Mouse (Mus musculus) midbrain, embryonic 16.5 days (tissue): ENCODE measurements around the gene Cep290. TPM values are rescaled to one million over a fixed set of nuclear protein-coding genes. Genes with fewer than 3 reads are reported as not detected.

Experiments used
- ATAC-seq: fragments of 200-750 bp; cut with Nextera tagmentation; 2 replicates; pipeline ENCODE4 v1.8.0; 2017; ENCODE audit warnings: moderate TSS enrichment
- H3K27ac ChIP-seq: fragments of 300-500 bp; sonication (generic); 2 replicates; pipeline ENCODE4 v1.5.1; 2014; ENCODE audit warnings: mild to moderate bottlenecking, low read length, mixed read lengths
- H3K27me3 ChIP-seq: fragments of 300-500 bp; sonication (generic); 2 replicates; pipeline ENCODE4 v1.6.1; 2014; ENCODE audit warnings: low read depth, low read length, mixed read lengths; ENCODE audit not compliant: control insufficient read depth, insufficient read depth
- H3K36me3 ChIP-seq: fragments of 300-500 bp; sonication (generic); 2 replicates; pipeline ENCODE4 v1.6.1; 2014; ENCODE audit warnings: mild to moderate bottlenecking, low read length, moderate library complexity, mixed read lengths; ENCODE audit not compliant: control insufficient read depth, insufficient read depth
- H3K4me1 ChIP-seq: fragments of 300-500 bp; sonication (generic); 2 replicates; pipeline ENCODE4 v1.6.1; 2014; ENCODE audit warnings: mild to moderate bottlenecking, low read length, mixed read lengths; ENCODE audit not compliant: control insufficient read depth, insufficient read depth
- H3K4me2 ChIP-seq: fragments of 300-500 bp; sonication (generic); 2 replicates; pipeline ENCODE4 v1.6.1; 2014; ENCODE audit warnings: mild to moderate bottlenecking, low read length, mixed read lengths
- H3K4me3 ChIP-seq: fragments of 300-500 bp; sonication (generic); 2 replicates; pipeline ENCODE4 v1.5.1; 2014; ENCODE audit warnings: low read depth, mild to moderate bottlenecking, low read length, moderate library complexity, mixed read lengths
- H3K9ac ChIP-seq: fragments of 300-500 bp; sonication (generic); 2 replicates; pipeline ENCODE4 v1.6.1; 2014; ENCODE audit warnings: low read depth, low read length, mixed read lengths
- H3K9me3 ChIP-seq: fragments of 300-500 bp; sonication (generic); replicated peaks from 2 replicates; pipeline ENCODE4 v1.6.1; 2014; ENCODE audit warnings: mild to moderate bottlenecking, low read length, mixed read lengths; ENCODE audit not compliant: control insufficient read depth, poor library complexity, severe bottlenecking
- WGBS: fragments of 180-500 bp; shearing (Covaris S2); extraction: QIAGEN DNeasy Blood & Tissue Kit; methylation state at CpG from one replicate; pipeline ENCODE4 v1.1.7; 2014; 5-methylcytosine and 5-hydroxymethylcytosine counted together
- polyA plus RNA-seq: library from polyadenylated mRNA; unstranded; fragments of >200 nt; fragmentation: Nextera tagmentation; extraction: Ambion mirVana; gene quantifications from 2 replicates; pipeline ENCODE4 v1.2.1, GENCODE M21; 2015

The Cep290 gene
- polyA plus RNA-seq, 1 experiment from 2014 or later, result 6.4 TPM

GRCm38 (mm10) chr10:100575294-100575693 is 87.9 kb downstream of the Cep290 start:
- no peaks in the 10 kb centered on the region for H3K9me3 ChIP-seq
- H3K9ac ChIP-seq, result no peak overlapping the region
- peaks cover 19% of the 10 kb centered on the region for H3K36me3 ChIP-seq
- ATAC-seq, result no peak
- no peaks in the 10 kb centered on the region for H3K27me3 ChIP-seq
- WGBS, result 91% methylated on average over 7 of the region's 7 CpGs
- no peak overlapping the region for H3K4me3 ChIP-seq
- no peak overlapping the region for H3K4me2 ChIP-seq
- H3K4me1 ChIP-seq, result no peaks in the 10 kb centered on the region
- no peak overlapping the region for H3K27ac ChIP-seq

- Histone ChIP-seq H3K9me3 (no peaks in the 10 kb centered on the region), H3K4me1 (peaks cover 13% of the 10 kb centered on the region), H3K4me3 (no peak overlapping the region), H3K27ac (no peak overlapping the region), H3K4me2 (no peak overlapping the region), H3K9ac (no peak overlapping the region), H3K27me3 (no peaks in the 10 kb centered on the region), H3K36me3 (peaks cover 8% of the 10 kb centered on the region; the same call in 1 of the 2 replicates)
- 89% methylated on average over 3 of the region's 3 CpGs for WGBS
- no peak for ATAC-seq
Observed at GRCm38 (mm10) chr10:100584178-100584577, 96.8 kb downstream of the Cep290 start.

GRCm38 (mm10) chr10:100588524-100588923 is 101.2 kb downstream of the Cep290 start:
- 44% methylated on average over 7 of the region's 7 CpGs for WGBS
- Histone ChIP-seq H3K4me1 (peaks cover 13% of the 10 kb centered on the region), H3K9me3 (no peaks in the 10 kb centered on the region), H3K36me3 (peaks cover 8% of the 10 kb centered on the region; the same call in 1 of the 2 replicates), H3K27ac (peak overlapping the region; percentile 85), H3K9ac (peak overlapping the region; percentile 78), H3K27me3 (no peaks in the 10 kb centered on the region), H3K4me2 (peak overlapping the region; percentile 85), H3K4me3 (peak overlapping the region; percentile 63)
- ATAC-seq, result no peak; the same call in 1 of the 2 replicates

DNA sequence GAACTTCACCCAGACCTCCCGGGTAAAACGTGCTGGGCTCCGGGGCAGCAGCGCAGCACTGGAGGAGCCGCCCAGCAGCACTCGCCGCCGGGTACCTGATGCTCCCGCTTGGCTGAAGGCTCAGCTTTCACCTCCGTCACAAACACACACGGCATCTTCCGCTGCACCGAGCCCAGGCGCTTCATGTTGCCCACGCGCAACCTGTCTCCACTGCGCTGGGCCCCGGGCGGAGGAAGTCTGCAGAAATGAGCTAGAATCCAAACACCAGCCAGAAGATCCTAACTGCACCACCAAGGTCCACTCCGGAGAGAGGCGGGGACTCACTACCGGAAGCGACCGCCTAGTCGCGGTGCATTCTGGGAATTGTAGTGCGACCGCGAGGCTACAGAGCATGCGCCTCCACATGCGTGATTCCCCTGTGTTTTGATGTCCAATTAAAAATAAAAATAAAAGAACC is 101.6 kb downstream of the Cep290 start:
- Histone ChIP-seq H3K27me3 (no peaks in the 10 kb centered on the region), H3K9ac (peak overlapping the region; percentile 78), H3K27ac (peak overlapping the region; percentile 85), H3K4me3 (peak overlapping the region; percentile 63), H3K36me3 (peaks cover 8% of the 10 kb centered on the region; the same call in 1 of the 2 replicates), H3K4me2 (peak overlapping the region; percentile 85), H3K9me3 (no peaks in the 10 kb centered on the region), H3K4me1 (peaks cover 13% of the 10 kb centered on the region)
- WGBS, result under 1% methylated on average over 31 of the region's 31 CpGs
- peak; percentile 100 for ATAC-seq

DNA sequence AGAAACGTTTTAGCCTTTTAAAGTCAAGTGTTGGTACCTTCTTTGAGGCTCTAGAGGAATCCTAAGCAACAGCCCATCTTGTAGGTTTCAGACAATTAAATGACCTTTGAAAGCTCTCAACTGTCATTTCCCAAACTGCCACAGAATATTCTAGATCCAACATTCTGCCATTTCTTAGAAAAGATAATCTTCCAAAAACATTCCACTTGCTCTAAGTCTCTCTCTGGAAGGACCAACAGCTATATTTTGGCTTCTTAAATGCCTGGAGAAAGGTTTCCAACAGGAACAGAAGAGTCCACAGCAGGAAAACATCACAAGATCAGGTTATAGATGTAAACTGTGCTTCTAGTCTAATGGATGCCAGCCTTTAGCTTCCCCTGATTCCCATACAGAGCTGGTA is 103.0 kb downstream of the Cep290 start, which contains the start of the genes 4930430F08Rik and 1700017N19Rik:
Gene 4930430F08Rik (minus strand): TSS at position 101 of the 400 bp plus-strand sequence.
Gene 1700017N19Rik (plus strand): TSS at position 162 of the 400 bp plus-strand sequence.
- no peak within 1 kb of the TSS for H3K27ac ChIP-seq
- H3K9me3 ChIP-seq, result no peaks in the 10 kb centered on the region
- H3K4me3 ChIP-seq, result peak within 1 kb of the TSS; percentile 63
- H3K9ac ChIP-seq, result no peak within 1 kb of the TSS
- WGBS, result 88% methylated on average over 1 of the region's 1 CpGs
- no peaks in the 10 kb centered on the region for H3K27me3 ChIP-seq
- peak within 1 kb of the TSS; percentile 25; the same call in 1 of the 2 replicates for H3K4me2 ChIP-seq
- peaks cover 13% of the 10 kb centered on the region for H3K4me1 ChIP-seq
- no peak for ATAC-seq
- peaks cover under 1% of the 10 kb centered on the region; the same call in 1 of the 2 replicates for H3K36me3 ChIP-seq

DNA sequence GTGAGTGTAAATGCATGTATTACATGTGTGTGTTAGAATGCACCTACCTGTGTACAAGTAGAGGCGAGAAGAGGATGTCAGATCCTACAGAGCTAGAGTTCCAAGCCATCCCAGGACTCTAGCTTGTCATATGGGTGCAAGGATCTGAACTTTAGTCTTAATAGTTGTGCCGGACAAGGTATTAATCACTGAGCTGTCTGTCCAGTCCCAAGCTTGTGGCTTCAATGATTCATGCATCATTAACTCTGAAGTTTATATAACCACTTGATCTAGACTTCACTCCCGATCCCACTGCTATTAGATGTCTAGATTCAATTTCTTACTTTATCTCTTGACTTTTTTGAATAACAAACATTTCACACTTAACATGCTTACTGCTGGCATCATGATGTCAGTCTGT is 111.0 kb downstream of the Cep290 start:
- WGBS, result 80% methylated on average over 3 of the region's 3 CpGs
- H3K27ac ChIP-seq, result no peak overlapping the region
- H3K27me3 ChIP-seq, result no peaks in the 10 kb centered on the region
- no peaks in the 10 kb centered on the region for H3K4me1 ChIP-seq
- ATAC-seq, result no peak
- no peaks in the 10 kb centered on the region for H3K36me3 ChIP-seq
- H3K4me2 ChIP-seq, result no peak overlapping the region
- no peaks in the 10 kb centered on the region for H3K9me3 ChIP-seq
- no peak overlapping the region for H3K4me3 ChIP-seq
- no peak overlapping the region for H3K9ac ChIP-seq

GRCm38 (mm10) chr10:100603511-100603910 is 116.2 kb downstream of the Cep290 start:
- 54% methylated on average over 9 of the region's 9 CpGs for WGBS
- Histone ChIP-seq H3K4me3 (no peak overlapping the region), H3K4me1 (peaks cover 6% of the 10 kb centered on the region; the same call in 1 of the 2 replicates), H3K36me3 (no peaks in the 10 kb centered on the region), H3K9me3 (no peaks in the 10 kb centered on the region), H3K27ac (peak overlapping the region; percentile 62), H3K4me2 (peak overlapping the region; percentile 10; the same call in 1 of the 2 replicates), H3K27me3 (no peaks in the 10 kb centered on the region), H3K9ac (no peak overlapping the region)
- ATAC-seq, result peak; percentile 92

- Histone ChIP-seq H3K9me3 (no peaks in the 10 kb centered on the region), H3K27ac (peak overlapping the region; percentile 62), H3K9ac (no peak overlapping the region), H3K36me3 (no peaks in the 10 kb centered on the region), H3K4me3 (no peak overlapping the region), H3K27me3 (no peaks in the 10 kb centered on the region), H3K4me2 (no peak overlapping the region), H3K4me1 (peaks cover 6% of the 10 kb centered on the region; the same call in 1 of the 2 replicates)
- WGBS, result 67% methylated on average over 2 of the region's 2 CpGs
- peak; percentile 91 for ATAC-seq
Observed at GRCm38 (mm10) chr10:100604254-100604653, 116.9 kb downstream of the Cep290 start.

DNA sequence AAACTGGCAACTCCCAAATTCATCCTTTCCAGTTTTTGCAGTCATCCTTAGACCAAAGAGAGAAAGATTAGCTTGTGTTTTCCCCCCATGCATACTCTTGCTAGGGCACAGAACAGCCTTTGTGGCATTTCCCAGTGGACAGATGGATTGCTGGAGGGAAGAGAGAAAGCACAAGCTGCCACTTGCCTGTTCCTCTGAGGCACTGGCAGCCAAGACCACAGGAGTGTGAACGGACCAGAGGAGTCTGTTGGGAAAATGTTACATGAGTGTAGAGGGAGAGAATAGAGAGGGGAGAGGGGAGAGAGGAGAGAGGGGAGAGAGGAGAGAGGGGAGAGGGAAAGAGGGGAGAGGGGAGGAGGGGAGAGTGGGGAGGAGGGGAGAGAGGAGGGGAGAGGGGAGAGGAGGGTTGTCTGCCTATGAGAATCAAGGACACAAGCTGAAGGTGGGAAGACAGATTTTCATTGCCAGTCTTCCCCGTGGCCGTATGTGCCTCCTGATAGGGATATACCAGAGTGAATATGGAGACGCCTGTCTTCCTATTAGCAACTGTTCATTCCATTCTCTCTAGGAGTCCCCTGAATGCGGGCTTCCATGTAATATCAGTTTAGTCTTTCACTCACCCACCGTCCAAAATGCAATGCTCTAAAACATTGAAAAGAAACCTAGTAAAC is 130.0 kb downstream of the Cep290 start:
- ATAC-seq, result 0 out of 2 replicates have a peak, but pooled peaks have one; percentile 45
- Histone ChIP-seq H3K9me3 (no peaks in the 10 kb centered on the region), H3K4me1 (no peaks in the 10 kb centered on the region), H3K27me3 (no peaks in the 10 kb centered on the region), H3K4me3 (no peak overlapping the region), H3K36me3 (no peaks in the 10 kb centered on the region), H3K9ac (no peak overlapping the region), H3K4me2 (no peak overlapping the region), H3K27ac (no peak overlapping the region)
- 69% methylated on average over 6 of the region's 6 CpGs for WGBS
